Mouse (Mus musculus): Measurements from ENCODE around the gene Tmem14c.

The Tmem14c gene

GRCm38 (mm10) chr13:41008271-41008670 lies 7.8 kb upstream of the Tmem14c start:
- DNase-seq (ENCODE audit: low spot score in 2 of 2): no peak

DNA sequence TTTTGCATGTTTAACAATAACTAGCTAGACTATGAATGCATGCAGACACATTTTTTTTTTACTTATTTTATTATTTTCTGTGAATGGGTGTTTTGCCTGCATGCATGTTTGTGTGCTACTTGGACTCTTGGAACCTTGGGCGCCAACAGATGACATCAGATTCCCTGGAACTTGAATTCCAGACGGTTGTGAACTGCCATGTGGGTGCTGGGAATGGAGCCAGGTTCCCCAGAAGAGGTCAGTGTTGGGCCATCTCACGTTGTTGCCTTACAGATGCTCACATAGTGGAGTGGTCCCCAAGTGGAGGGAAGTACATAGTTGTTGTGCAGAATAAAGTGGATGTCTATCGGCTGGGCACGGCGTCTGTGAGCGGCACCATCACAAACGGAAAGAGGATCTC lies 7.1 kb upstream of the Tmem14c start:
- no peak for DNase-seq (ENCODE audit: low spot score in 2 of 2)

DNA sequence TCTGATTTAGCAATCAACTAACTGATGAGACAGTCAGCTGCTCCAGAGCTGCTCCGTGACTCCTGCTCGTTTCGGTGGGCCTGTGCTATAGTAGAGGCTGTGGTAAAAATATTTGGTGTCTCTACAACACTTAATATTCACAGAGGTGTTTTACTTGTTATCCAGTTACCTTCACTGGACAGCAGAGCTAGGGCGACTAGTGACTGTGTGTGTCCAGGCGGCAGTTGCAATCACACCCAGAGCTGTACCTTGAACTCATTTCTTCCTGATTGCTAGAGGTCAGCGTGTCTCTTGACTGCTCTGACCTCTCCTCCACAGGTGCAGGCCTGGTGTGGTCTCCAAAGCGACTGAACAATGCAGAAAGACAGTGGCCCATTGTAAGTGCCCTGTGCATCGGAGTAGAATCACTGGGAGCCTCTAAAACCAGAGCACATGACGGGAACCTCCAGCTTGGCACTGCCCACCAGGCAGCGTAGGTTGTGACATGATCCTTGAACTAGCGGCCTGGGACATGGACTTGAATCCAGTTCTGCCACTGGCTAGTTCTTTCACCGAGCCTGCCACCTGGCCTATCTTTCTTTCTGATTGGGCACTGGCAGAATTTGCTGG lies 809 bp downstream of the Tmem14c start:
- DNase-seq (ENCODE audit: low spot score in 2 of 2): no peak

DNA sequence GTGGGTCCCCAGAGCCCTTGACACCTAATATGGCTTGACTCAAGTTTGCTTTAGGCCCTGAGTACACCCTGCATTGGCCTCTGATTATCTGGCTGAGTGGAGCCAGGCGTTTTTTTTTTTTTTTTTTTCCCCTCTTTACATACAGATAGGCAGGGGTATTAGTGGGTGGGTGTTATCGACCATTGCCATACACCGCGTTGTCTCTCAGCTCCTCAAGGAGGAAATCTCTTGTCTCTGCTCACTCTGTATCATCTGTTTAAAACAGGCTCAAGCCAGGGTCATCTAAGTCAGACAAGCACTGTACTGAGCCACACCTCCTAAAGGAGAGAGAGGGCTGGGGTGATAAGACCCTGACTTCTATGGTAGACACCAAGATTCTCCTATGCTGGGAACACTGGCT lies 1.7 kb downstream of the Tmem14c start:
- no peak for DNase-seq (ENCODE audit: low spot score in 2 of 2)

DNA sequence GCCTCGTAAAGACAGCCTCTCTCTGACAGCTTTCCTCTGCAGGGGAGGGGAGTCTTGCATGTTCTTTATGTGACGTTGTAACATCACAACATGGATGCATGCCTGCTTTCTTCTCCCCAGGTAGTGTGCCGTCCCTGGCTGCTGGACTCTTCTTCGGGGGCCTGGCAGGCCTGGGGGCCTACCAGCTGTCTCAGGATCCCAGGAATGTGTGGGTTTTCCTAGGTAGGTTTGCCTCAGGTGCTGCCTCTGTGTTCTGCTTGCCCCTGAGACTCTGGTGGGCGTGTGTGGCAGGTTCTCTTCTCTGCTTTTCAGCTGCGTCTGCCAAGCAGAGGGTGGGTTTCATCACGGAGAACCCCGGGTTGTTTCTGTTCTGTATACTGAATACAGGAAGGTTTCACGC lies 2.1 kb downstream of the Tmem14c start:
- DNase-seq (ENCODE audit: low spot score in 2 of 2): no peak

GRCm38 (mm10) chr13:41018756-41019591 lies 2.9 kb downstream of the Tmem14c start:
- DNase-seq (ENCODE audit: low spot score in 2 of 2): no peak

DNA sequence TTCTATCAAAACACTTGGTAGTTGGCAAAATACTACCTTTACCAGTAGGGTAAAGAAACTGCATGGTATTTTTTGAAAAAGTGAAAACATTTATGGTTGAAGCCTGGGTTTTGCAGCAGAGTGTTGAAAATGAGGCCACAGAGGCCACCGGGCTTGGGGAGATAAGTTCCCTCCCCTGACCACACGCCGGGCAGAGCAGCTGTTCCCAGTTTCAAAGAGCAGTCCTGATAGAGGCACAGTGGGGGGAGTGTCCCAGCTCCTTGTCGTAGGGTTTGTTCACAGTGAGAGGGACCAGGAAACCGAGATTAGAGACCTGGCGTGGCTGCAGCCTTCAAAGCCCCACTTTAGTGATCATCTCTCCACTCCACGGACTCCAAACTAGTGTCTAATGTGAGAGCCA lies 4.4 kb downstream of the Tmem14c start:
- no peak for DNase-seq (ENCODE audit: low spot score in 2 of 2)

GRCm38 (mm10) chr13:41021607-41022006 lies 5.5 kb downstream of the Tmem14c start:
- no peak for DNase-seq (ENCODE audit: low spot score in 2 of 2)

DNA sequence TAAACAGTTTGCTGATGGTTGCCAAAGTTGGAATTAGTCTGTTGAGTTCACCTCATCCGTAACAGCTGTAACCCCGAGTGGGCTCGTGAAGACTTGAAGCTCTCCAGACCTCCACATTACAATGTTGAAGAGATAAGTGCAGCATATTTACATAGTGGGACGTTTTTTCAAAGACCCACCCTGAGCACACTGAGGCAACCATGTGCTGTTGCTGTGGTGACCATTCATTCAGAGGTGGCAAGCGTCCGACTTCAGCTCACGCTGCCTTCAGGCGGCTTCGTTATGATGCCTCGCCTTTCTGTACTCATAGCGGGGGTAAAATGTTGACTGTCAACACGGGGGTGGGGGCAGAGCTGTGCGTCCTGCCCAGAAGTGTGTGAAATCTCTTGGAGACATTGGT lies 6.0 kb downstream of the Tmem14c start:
- no peak for DNase-seq (ENCODE audit: low spot score in 2 of 2)

DNA sequence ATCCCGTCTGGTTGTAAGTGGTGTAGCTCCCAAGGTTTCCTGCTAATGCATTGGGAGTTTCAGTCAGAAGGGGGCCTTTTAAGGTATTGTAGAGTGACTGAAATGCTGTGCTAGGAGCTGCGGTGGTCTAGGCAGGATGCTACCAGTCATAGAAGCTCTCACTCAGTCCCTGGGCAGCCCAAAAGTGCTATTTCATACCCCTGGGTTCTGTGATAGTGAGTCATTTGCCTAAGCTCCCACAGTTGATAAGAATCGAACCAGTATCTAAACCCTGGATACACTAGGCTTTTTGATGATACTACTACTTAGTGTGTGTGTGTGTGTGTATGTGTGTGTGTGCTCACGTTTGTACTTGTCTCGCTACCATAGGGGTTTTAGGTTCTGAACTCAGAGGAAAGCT lies 14.0 kb downstream of the Tmem14c start:
- DNase-seq (ENCODE audit: low spot score in 2 of 2): no peak

GRCm38 (mm10) chr13:41042511-41042910 lies 26.4 kb downstream of the Tmem14c start:
- no peak for DNase-seq (ENCODE audit: low spot score in 2 of 2)

- DNase-seq (ENCODE audit: low spot score in 2 of 2): no peak
These were observed 29.8 kb downstream of the Tmem14c start for GRCm38 (mm10) chr13:41045901-41046300.

GRCm38 (mm10) chr13:41047280-41047679 lies 31.2 kb downstream of the Tmem14c start:
- no peak for DNase-seq (ENCODE audit: low spot score in 2 of 2)

DNA sequence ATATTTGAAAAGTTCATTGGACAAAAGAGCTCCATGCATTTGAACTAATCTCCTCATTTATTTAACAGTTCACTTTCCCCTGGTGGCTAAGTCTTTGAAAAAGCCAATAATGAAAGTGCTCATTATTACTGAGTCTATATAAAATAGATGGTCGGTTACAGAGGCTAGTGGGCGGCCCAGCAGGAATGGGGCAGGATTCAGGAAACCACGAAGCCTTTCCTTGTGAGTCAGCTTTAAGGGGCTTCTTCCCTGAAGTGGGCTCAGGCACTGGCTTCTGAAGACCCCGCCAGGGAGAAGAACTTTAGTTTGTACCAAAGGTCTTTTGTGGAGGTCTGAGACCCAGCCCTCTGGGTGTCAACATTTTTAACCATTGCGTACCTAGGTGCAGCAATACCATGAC lies 35.9 kb downstream of the Tmem14c start:
- DNase-seq (ENCODE audit: low spot score in 2 of 2): no peak

GRCm38 (mm10) chr13:41067618-41068017 lies 51.5 kb downstream of the Tmem14c start:
- no peak for DNase-seq (ENCODE audit: low spot score in 2 of 2)

DNA sequence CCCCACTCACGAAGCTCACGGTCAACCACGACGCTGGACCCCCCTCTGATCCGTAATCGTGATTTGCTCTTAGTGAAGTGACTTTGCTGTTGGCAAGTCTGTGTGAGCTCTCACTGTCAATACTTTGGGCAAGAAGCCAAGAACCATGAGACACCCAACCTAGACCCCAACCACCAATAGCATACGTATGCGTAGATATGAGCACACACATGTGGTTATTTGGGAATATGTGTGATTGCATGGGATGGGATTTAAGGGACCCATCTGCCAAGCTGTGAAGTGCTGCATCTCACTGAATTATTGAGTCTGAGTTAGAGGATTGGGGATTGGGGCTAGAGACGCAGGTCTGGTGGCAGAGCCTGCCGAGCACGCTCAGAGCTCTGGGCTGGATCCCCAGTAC lies 55.5 kb downstream of the Tmem14c start:
- no peak for DNase-seq (ENCODE audit: low spot score in 2 of 2)

Data from frontal cortex, postnatal 10 days (tissue).